Mouse (Mus musculus) B cell, adult 2 months (primary cell): Measurements from ENCODE around the gene Dolpp1.

Experiments used
- DNase-seq, 2 experiments: peaks; one replicate each; pipeline ENCODE4 v3.0.0; 2022

Dolpp1 gene

GRCm38 (mm10) chr2:30379307-30379706 is 12.7 kb upstream of the Dolpp1 start:
- DNase-seq = no peak

- no peak for DNase-seq
Measured at GRCm38 (mm10) chr2:30380564-30381376, 11.3 kb upstream of the Dolpp1 start.

- no peak for DNase-seq
Measured at GRCm38 (mm10) chr2:30381377-30381725, 10.7 kb upstream of the Dolpp1 start.

- no peak for DNase-seq
Measured at GRCm38 (mm10) chr2:30384814-30385213, 7.2 kb upstream of the Dolpp1 start.

- DNase-seq = no peak
Measured at GRCm38 (mm10) chr2:30385591-30385990, 6.5 kb upstream of the Dolpp1 start.

GRCm38 (mm10) chr2:30386913-30387312 is 5.1 kb upstream of the Dolpp1 start:
- no peak for DNase-seq

GRCm38 (mm10) chr2:30389000-30389399 is 3.1 kb upstream of the Dolpp1 start:
- DNase-seq = no peak

- DNase-seq = peak; percentile 37 to 39
Measured at GRCm38 (mm10) chr2:30392577-30393369, 719 bp downstream of the Dolpp1 start.

GRCm38 (mm10) chr2:30393370-30393656 is 1.3 kb downstream of the Dolpp1 start:
- no peak for DNase-seq

- no peak for DNase-seq
Measured at GRCm38 (mm10) chr2:30395757-30396156, 3.7 kb downstream of the Dolpp1 start.

- no peak for DNase-seq
Measured at GRCm38 (mm10) chr2:30396246-30396645, 4.2 kb downstream of the Dolpp1 start.

- no peak for DNase-seq
Measured at GRCm38 (mm10) chr2:30397986-30398512, 6.0 kb downstream of the Dolpp1 start.

- no peak for DNase-seq
Measured at GRCm38 (mm10) chr2:30399191-30400171, 7.4 kb downstream of the Dolpp1 start.

GRCm38 (mm10) chr2:30401581-30401980 is 9.5 kb downstream of the Dolpp1 start:
- DNase-seq = no peak

GRCm38 (mm10) chr2:30402351-30402826 is 10.3 kb downstream of the Dolpp1 start:
- no peak for DNase-seq

GRCm38 (mm10) chr2:30402843-30403242 is 10.8 kb downstream of the Dolpp1 start:
- no peak for DNase-seq

- DNase-seq = peak; percentile 29 to 31
Measured at GRCm38 (mm10) chr2:30403870-30404269, 11.8 kb downstream of the Dolpp1 start.

- no peak for DNase-seq
Measured at GRCm38 (mm10) chr2:30407221-30407620, 15.2 kb downstream of the Dolpp1 start.

GRCm38 (mm10) chr2:30407778-30408177 is 15.7 kb downstream of the Dolpp1 start:
- no peak for DNase-seq

- DNase-seq = no peak
Measured at GRCm38 (mm10) chr2:30408452-30409100, 16.5 kb downstream of the Dolpp1 start.

- no peak for DNase-seq
Measured at GRCm38 (mm10) chr2:30409454-30410176, 17.6 kb downstream of the Dolpp1 start.
